7 mouse cellular contexts compared by ENCODE assay signal in the genomic region with DNA sequence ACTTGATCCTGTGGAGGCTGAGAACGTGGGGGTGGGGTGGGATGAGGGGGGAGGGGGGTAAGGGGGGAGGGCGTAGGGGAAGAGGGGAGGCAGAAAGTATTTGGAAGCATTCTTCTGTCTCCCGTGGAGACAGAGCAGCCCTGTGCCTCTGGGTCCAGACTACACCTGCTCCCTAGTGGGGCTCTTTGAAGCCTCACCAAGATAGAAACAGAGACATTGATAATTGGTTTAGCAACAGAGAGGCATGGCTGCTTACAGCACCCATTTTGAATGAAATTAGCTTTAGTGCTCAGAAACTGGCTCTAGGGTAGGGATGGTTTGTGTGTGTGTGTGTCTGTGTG. TPM values are rescaled to one million over a fixed set of nuclear protein-coding genes. Genes with fewer than 3 reads are reported as not detected.
A peak's percentile ranks its signal among the peaks of the same experiment; 100 is the strongest.
DNase-seq lines count a peak whose midpoint lies in the region; ATAC-seq lines count a peak whose summit lies in the region.

No protein-coding gene starts in this region.

- peaks cover 62% of the 10 kb centered on the region for H3K4me1 ChIP-seq in lung, embryonic 15.5 days
- peaks cover 31% of the 10 kb centered on the region for H3K4me1 ChIP-seq in embryonic facial prominence, embryonic 15.5 days
- peaks cover 22% of the 10 kb centered on the region for H3K4me1 ChIP-seq in intestine, embryonic 15.5 days (replicated peaks)
- H3K4me1 ChIP-seq in neural tube, embryonic 14.5 days (ENCODE audit: control insufficient read depth, insufficient read depth, low read length) = peaks cover 15% of the 10 kb centered on the region

- no peak overlapping the region for H3K4me2 ChIP-seq in lung, embryonic 15.5 days
- H3K4me2 ChIP-seq in embryonic facial prominence, embryonic 15.5 days (replicated peaks) = no peak overlapping the region
- H3K4me2 ChIP-seq in intestine, embryonic 15.5 days (replicated peaks) = no peak overlapping the region
- H3K4me2 ChIP-seq in neural tube, embryonic 14.5 days (ENCODE audit: low read depth, low read length) = no peak overlapping the region

- peak overlapping the region; percentile 62 for H3K27ac ChIP-seq in lung, embryonic 15.5 days
- no peak overlapping the region; the same call in 1 of the 2 replicates for H3K27ac ChIP-seq in embryonic facial prominence, embryonic 15.5 days (replicated peaks)
- H3K27ac ChIP-seq in intestine, embryonic 15.5 days = no peak overlapping the region
- no peak overlapping the region for H3K27ac ChIP-seq in neural tube, embryonic 14.5 days (ENCODE audit: low read depth, low read length)

- no peaks in the 10 kb centered on the region for H3K27me3 ChIP-seq in lung, embryonic 15.5 days
- H3K27me3 ChIP-seq in embryonic facial prominence, embryonic 15.5 days = no peaks in the 10 kb centered on the region
- no peaks in the 10 kb centered on the region for H3K27me3 ChIP-seq in intestine, embryonic 15.5 days (replicated peaks)
- no peaks in the 10 kb centered on the region for H3K27me3 ChIP-seq in neural tube, embryonic 14.5 days (ENCODE audit: control insufficient read depth, insufficient read depth, low read length)

- H3K9me3 ChIP-seq in lung, embryonic 15.5 days = no peaks in the 10 kb centered on the region
- H3K9me3 ChIP-seq in embryonic facial prominence, embryonic 15.5 days (replicated peaks) = no peaks in the 10 kb centered on the region
- no peaks in the 10 kb centered on the region for H3K9me3 ChIP-seq in intestine, embryonic 15.5 days
- no peaks in the 10 kb centered on the region for H3K9me3 ChIP-seq in neural tube, embryonic 14.5 days (ENCODE audit: control insufficient read depth, low read length)

- H3K36me3 ChIP-seq in lung, embryonic 15.5 days = no peaks in the 10 kb centered on the region
- no peaks in the 10 kb centered on the region for H3K36me3 ChIP-seq in embryonic facial prominence, embryonic 15.5 days
- H3K36me3 ChIP-seq in intestine, embryonic 15.5 days = no peaks in the 10 kb centered on the region
- no peaks in the 10 kb centered on the region for H3K36me3 ChIP-seq in neural tube, embryonic 14.5 days (ENCODE audit: control insufficient read depth, insufficient read depth, low read length)

- ATAC-seq in lung, embryonic 15.5 days (ENCODE audit: borderline replicate concordance, extremely low read depth, low FRiP score, low TSS enrichment) = peak; percentile 12; the same call in 1 of the 2 replicates
- ATAC-seq in embryonic facial prominence, embryonic 15.5 days (ENCODE audit: insufficient number of reproducible peaks, low FRiP score, low TSS enrichment, low read depth) = peak; percentile 26; the same call in 1 of the 2 replicates
- peak; percentile 16; the same call in 1 of the 2 replicates for ATAC-seq in intestine, embryonic 15.5 days
- ATAC-seq in neural tube, embryonic 14.5 days (ENCODE audit: low read depth) = peak; percentile 44; the same call in 1 of the 2 replicates

- 10% methylated on average over 2 of the region's 3 CpGs for WGBS in lung, embryonic 15.5 days
- 8% methylated on average over 3 of the region's 3 CpGs for WGBS in embryonic facial prominence, embryonic 15.5 days
- WGBS in intestine, embryonic 15.5 days = 35% methylated on average over 3 of the region's 3 CpGs
- 10% methylated on average over 3 of the region's 3 CpGs for WGBS in neural tube, embryonic 14.5 days

- no peak overlapping the region for H3K4me3 ChIP-seq in lung, embryonic 15.5 days
- no peak overlapping the region for H3K4me3 ChIP-seq in embryonic facial prominence, embryonic 15.5 days (replicated peaks)
- H3K4me3 ChIP-seq in intestine, embryonic 15.5 days (replicated peaks) = no peak overlapping the region
- H3K4me3 ChIP-seq in neural tube, embryonic 14.5 days (ENCODE audit: low read depth, low read length) = no peak overlapping the region

- H3K9ac ChIP-seq in lung, embryonic 15.5 days = no peak overlapping the region
- no peak overlapping the region for H3K9ac ChIP-seq in embryonic facial prominence, embryonic 15.5 days
- no peak overlapping the region for H3K9ac ChIP-seq in intestine, embryonic 15.5 days
- H3K9ac ChIP-seq in neural tube, embryonic 14.5 days (replicated peaks; ENCODE audit: low read depth, low read length) = no peak overlapping the region

- no peak for DNase-seq in lung, adult 18-20 months
- no peak for DNase-seq in urinary bladder, postnatal 10 days (ENCODE audit: low spot score)
- no peak for DNase-seq in spleen, postnatal 4 days (ENCODE audit: low spot score in 2 of 2)

RNA-seq across cellular contexts. Expression of a gene that starts 46.3 kb away (rescaled TPM):
- 48.0 and 52.7 TPM in 2 replicates for polyA plus RNA-seq in lung, embryonic 15.5 days (2015; fragmentation: Nextera tagmentation; extraction: Ambion mirVana)
- 13.5 and 16.5 TPM in 2 replicates for polyA plus RNA-seq in embryonic facial prominence, embryonic 15.5 days (2015; fragmentation: Nextera tagmentation; extraction: Ambion mirVana)
- 15.7 and 17.5 TPM in 2 replicates for polyA plus RNA-seq in intestine, embryonic 15.5 days (2015; fragmentation: Nextera tagmentation; extraction: Ambion mirVana)
- 23.0 and 30.7 TPM in 2 replicates for polyA plus RNA-seq in neural tube, embryonic 14.5 days (2014; fragmentation: Nextera tagmentation; extraction: Ambion mirVana)
